Mouse (Mus musculus) megakaryocyte, adult 5-6 weeks (primary cell): ENCODE results near the gene Fbxw15. TPM values are rescaled to one million over a fixed set of nuclear protein-coding genes. Genes with fewer than 3 reads are reported as not detected.
"Not testable (repeated sequence)": the region's sequence is repeated elsewhere in the genome, so short reads cannot be mapped to it uniquely, and the experiment has no call there.

Source experiments
- ATAC-seq: 2 replicates; pipeline ENCODE4 v1.8.0; 2016; ENCODE audit warnings: mild to moderate bottlenecking, inconsistent platforms; ENCODE audit not compliant: poor library complexity, severe bottlenecking
- total RNA-seq, 2 experiments: library from RNA; stranded (forward) in 1 of 2; stranded (reverse) in 1 of 2; fragments of 153-499, 151-499 nt in 1 of 2; fragments of 221-1000, 200-1000 nt in 1 of 2; gene quantifications; 2 replicates each; pipeline versions ENCODE4 v1.2.3 to v1.2.4; 2015 to 2017

Gene Fbxw15
- total RNA-seq (2015) (not detected in 2 replicates), total RNA-seq (2017) (not detected in 2 replicates)

GRCm38 (mm10) chr9:109568162-109568561, at the start of gene Fbxw15:
Fbxw15 (minus strand) TSS chr9:109568262.
- ATAC-seq, result not testable (repeated sequence)

GRCm38 (mm10) chr9:109606837-109607236, 38.8 kb upstream of the Fbxw15 start:
- ATAC-seq, result not testable (repeated sequence)

DNA sequence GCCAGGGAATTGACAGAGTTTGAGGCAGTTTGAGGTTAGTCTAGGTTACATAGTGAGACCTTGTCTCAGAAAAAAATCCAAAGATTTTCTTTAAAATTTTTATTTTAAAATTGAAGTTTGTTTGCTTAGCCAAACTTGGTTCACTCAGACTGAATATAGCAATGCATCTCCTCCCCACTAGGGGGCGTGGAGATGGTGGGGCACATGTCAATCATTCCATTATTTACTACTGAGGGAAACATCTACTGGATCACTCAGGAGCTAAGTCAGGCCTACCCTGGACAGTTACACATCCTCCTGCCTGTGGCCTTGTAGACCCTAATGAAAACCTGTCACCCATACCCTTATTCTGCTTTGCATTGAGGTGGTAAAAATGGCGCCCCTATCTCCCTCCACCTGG, 34.1 kb upstream of the Fbxw15 start:
- ATAC-seq, result not testable (repeated sequence)

GRCm38 (mm10) chr9:109597226-109597625, 29.2 kb upstream of the Fbxw15 start:
- ATAC-seq, result no peak

GRCm38 (mm10) chr9:109594866-109595265, 26.8 kb upstream of the Fbxw15 start:
- no peak for ATAC-seq

DNA sequence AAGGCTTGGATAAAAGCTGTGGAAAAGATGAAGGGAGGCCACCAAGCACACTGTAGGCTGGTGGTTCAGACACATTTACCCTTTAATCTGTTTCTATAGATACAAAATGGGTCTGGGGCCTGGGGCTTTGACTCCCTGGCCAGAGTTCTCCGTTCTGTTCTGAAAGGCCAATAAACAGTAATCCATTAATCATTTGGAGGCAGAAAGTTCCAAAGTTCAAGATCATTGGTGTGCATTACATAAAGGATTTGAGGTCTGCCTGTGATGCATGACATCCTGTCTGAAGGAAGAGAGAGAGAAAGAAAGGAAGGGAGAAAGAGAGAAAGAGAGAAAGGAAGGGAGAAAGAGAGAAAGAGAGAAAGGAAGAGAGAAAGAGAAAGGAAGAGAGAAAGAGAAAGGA, 2.5 kb downstream of the Fbxw15 start:
- no peak for ATAC-seq

GRCm38 (mm10) chr9:109562106-109562505, 6.0 kb downstream of the Fbxw15 start:
- not testable (repeated sequence) for ATAC-seq

- no peak for ATAC-seq
Measured at GRCm38 (mm10) chr9:109552483-109552882, 15.6 kb downstream of the Fbxw15 start.

DNA sequence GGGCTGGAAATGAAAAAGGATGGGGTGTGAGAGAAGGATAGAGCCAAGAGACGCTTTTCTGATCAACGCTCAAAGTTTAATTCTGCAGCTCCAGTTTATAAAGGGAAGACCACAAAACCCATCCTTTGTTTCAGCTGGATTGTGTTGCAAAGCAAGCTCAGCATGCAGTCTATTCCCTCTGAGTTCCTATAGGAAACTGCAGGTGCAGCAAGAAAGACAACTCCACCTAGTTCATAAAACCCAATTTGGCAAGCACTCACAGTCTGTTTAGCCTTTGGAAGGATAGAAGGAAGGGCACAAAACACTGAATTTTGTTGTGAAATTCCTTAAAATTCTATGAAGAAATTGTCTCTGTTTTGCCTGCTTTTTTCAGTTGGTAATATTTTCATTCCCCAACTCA, 18.4 kb downstream of the Fbxw15 start:
- ATAC-seq, result not testable (repeated sequence)

DNA sequence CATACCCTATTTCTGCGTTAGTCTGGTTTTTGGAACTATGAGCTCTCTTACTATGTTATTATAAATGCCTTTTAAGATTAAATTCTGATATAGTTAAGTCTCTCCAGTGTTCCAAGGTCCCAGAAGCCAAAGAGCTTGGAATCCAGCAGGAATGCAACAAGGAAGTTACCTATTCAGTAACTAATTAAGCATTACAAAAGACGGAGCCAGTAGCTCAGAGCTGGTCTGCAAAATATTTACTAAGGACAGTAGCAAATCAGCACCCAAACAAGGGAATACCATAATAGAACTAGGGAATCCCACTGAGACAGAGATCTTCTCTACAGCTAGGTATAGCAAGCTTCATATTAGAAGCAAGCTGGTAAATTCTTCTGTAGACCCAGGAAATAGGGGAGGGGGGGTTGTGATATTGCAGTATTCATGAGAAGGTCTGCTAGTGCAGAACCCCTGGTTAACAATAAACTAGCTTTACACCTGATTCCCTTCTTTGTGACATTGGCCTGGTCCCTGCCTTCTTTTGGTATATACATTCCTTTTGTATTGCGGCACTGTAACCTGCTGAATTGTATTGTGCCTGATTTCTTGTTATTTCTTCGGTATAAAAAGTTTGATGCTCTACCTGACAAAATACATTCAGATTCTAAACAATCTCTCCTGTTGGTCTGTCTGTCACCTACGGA, 44.5 kb downstream of the Fbxw15 start:
- no peak for ATAC-seq

Other genes with a start within 250 kb of the Fbxw15 start
- gene Fbxw28, start 228.6 kb downstream of the Fbxw15 start, total RNA-seq (2015), result not detected in 2 replicates
- gene Fbxw28, start 228.6 kb downstream of the Fbxw15 start, total RNA-seq (2017), result not detected in 2 replicates
- not detected in 2 replicates for gene Fbxw22, start 164.0 kb downstream of the Fbxw15 start, total RNA-seq (2015)
- not detected in 2 replicates for gene Fbxw22, start 164.0 kb downstream of the Fbxw15 start, total RNA-seq (2017)
- gene Fbxw16, start 119.1 kb downstream of the Fbxw15 start, total RNA-seq (2015), result not detected in 2 replicates
- not detected in 2 replicates for gene Fbxw16, start 119.1 kb downstream of the Fbxw15 start, total RNA-seq (2017)
- not detected in 2 replicates for gene Fbxw19, start 72.4 kb downstream of the Fbxw15 start, total RNA-seq (2015)
- gene Fbxw19, start 72.4 kb downstream of the Fbxw15 start, total RNA-seq (2017), result 0.26 TPM in 1 of 2 replicates, not detected in the other
- gene Fbxw24, start 57.8 kb upstream of the Fbxw15 start, total RNA-seq (2015), result not detected in 2 replicates
- not detected in 2 replicates for gene Fbxw24, start 57.8 kb upstream of the Fbxw15 start, total RNA-seq (2017)
- gene Fbxw25, start 96.4 kb upstream of the Fbxw15 start, total RNA-seq (2015), result 0.14 TPM in 1 of 2 replicates, not detected in the other
- not detected in 2 replicates for gene Fbxw25, start 96.4 kb upstream of the Fbxw15 start, total RNA-seq (2017)
- gene Fbxw18, start 134.4 kb upstream of the Fbxw15 start, total RNA-seq (2015), result not detected in 2 replicates
- gene Fbxw18, start 134.4 kb upstream of the Fbxw15 start, total RNA-seq (2017), result not detected in 2 replicates
- not detected in 2 replicates for gene Fbxw26, start 177.8 kb upstream of the Fbxw15 start, total RNA-seq (2015)
- gene Fbxw26, start 177.8 kb upstream of the Fbxw15 start, total RNA-seq (2017), result not detected in 2 replicates
- not detected in 2 replicates for gene Fbxw27, start 222.4 kb upstream of the Fbxw15 start, total RNA-seq (2015)
- not detected in 2 replicates for gene Fbxw27, start 222.4 kb upstream of the Fbxw15 start, total RNA-seq (2017)
- not detected in 2 replicates for gene Spink8, start 244.0 kb upstream of the Fbxw15 start, total RNA-seq (2015)
- not detected in 2 replicates for gene Spink8, start 244.0 kb upstream of the Fbxw15 start, total RNA-seq (2017)